Mouse (Mus musculus) left cerebral cortex, postnatal 25 days (tissue): ENCODE results near the gene Cnst. TPM values are rescaled to one million over a fixed set of nuclear protein-coding genes. Genes with fewer than 3 reads are reported as not detected.

Experiments
- DNase-seq, 2 experiments: peaks; one replicate each; pipeline ENCODE4 v3.0.0; 2022; ENCODE audit warnings: low spot score in 2 of 2, mixed read lengths in 1 of 2
- intact Hi-C: fragments of 180-260 bp; cut with DNase I; formaldehyde crosslinking; loops from one replicate; pipeline ENCODE4 v1.15.1; 2025
- total RNA-seq, 2 experiments: library from RNA; stranded (reverse); gene quantifications; 2 replicates each; pipeline ENCODE4 v1.2.3; 2021

The Cnst gene
- total RNA-seq, 2 experiments from 2014 or later = 35.4 to 37.6 TPM

DNA sequence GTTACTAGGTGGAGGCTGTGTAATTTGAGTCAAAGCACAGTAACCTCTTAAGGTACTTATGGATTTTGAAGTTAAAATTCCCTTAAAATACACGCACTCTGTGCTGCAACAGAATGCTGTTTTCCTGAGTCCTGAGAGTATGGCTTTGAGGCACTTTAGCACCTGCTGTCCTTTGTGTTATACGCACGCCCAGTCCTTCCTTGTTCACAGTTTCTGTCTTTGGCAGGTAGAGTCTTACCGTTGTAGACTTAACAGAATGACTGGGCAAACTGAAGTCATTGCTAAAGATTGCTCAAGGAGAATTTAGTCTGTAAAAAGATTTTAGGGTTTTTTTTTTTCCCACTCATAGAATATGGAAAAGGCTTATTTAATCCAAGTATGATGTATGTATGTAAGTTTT is 5.8 kb downstream of the Cnst start:
- no peak for DNase-seq
- intact Hi-C loops = no loop called here

- no peak for DNase-seq
- intact Hi-C loops = no loop called here
These were observed 6.6 kb downstream of the Cnst start for GRCm38 (mm10) chr1:179552751-179553150.

DNA sequence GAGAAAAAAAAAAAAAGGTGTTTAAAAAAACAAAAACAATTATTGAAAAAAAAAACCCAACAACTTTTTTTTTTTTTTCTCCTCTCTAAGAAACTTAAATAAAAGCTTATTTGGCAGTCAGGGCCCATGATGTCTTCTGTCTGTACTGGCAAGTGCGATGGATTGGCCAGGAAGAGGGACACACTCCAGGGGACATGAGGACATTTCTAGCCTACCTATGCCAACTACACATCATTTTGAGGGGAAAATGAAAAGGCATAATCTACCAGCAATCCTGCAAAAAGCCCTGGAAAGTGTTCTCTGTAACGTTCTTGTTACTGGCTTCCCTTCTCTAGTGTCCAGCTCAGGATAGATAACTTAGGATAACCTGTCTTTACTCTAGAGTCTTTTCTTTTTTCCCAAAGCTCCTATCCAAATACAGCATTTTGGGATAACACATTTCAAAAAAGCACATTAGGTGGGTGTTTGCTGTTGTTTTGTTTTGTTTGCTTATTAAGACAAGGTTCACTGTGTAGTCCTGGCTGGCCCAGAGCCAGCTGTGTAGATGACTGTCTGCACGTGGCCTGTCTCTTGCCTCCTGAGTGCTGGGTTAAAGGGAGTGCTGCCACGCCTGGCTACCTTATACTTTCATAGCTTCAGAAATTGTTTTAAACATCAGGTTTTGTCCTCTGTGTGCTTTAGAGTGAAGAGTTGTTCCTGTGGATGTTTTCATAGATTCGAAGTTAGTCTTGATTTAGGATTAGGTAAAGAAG is 7.2 kb downstream of the Cnst start:
- DNase-seq = no peak
- intact Hi-C loops = no loop called here

GRCm38 (mm10) chr1:179553949-179554347 is 7.8 kb downstream of the Cnst start:
- intact Hi-C loops = no loop called here

DNA sequence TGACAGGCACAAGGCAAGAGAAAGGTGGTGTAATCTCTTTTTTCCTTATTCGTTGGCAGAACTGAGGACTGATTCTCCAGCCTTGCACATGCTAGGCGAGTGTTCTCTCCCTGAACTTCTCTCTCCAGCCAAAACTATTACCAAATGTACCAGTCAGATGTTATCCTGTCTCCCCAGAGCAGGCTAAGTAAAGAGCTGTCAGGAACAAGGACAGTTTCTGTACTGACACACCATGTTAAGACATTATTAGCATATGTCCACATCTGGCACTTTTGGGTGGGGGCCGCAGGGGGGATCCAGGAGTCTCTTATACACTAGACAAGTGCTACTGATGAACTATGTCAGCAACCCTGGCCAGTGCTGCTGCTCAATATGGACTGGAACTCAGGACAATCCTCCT is 10.8 kb downstream of the Cnst start:
- DNase-seq = no peak
- intact Hi-C loops = no loop called here

More at GRCm38 (mm10) chr1:179553949-179554347, 7.8 kb downstream of the Cnst start:
- DNase-seq = no peak

- DNase-seq = no peak
- intact Hi-C loops = no loop called here
These were observed 13.4 kb downstream of the Cnst start for GRCm38 (mm10) chr1:179559446-179560194.

DNA sequence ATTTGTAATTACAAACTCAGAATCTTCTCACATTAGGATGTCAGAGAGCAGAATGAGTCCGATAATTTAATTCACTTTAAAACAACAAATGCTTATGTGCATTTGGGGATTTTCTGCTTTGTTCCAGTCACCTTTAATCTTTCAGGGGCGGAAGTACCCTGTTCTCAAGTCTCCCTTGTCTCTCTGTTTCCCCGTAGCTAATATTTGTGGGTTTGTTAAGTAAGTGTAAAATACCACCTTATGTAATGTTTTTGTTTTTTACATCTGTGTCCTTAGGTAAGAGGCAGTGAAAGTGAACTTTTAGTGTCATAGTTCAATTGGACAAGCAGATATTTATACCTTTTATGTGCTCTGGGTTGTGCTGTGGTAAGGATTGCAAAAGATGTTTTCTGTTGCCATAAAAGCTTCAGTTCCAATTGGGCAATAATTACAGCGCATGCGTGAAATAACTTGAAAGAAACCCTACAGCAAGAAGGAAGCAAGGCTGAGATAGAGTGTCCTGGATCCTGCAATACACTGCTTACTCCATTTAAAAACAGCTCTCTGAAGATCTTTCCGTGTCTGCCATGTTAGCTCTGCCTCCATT is 14.8 kb downstream of the Cnst start:
- intact Hi-C loops = no loop called here
- DNase-seq = no peak

- DNase-seq = no peak
- intact Hi-C loops = no loop called here
These were observed 17.0 kb downstream of the Cnst start for GRCm38 (mm10) chr1:179563211-179563610.

- DNase-seq = no peak
- intact Hi-C loops = no loop called here
These were observed 17.8 kb downstream of the Cnst start for GRCm38 (mm10) chr1:179563926-179564325.

DNA sequence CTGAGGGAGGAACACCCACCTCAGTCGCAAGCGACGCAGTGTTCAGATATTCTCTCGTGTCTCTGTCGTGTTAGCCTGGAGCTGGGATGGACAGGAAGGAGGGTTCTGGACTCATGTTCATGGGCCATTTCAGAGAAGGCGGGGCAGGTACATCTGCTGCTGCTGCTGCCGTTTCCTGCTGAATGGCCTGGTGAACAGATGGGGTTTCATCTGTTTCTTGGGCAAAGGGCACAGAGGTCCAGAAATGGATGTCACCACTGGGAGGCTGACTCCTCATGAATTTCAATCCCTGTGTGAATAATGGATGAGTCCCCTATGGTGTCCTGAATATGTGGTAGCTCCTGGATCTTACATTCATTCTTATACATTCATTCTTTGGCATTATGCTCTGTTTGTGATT is 21.4 kb downstream of the Cnst start:
- no peak for DNase-seq
- intact Hi-C loops = no loop called here

GRCm38 (mm10) chr1:179568690-179569398 is 22.7 kb downstream of the Cnst start:
- intact Hi-C loops = no loop called here

DNA sequence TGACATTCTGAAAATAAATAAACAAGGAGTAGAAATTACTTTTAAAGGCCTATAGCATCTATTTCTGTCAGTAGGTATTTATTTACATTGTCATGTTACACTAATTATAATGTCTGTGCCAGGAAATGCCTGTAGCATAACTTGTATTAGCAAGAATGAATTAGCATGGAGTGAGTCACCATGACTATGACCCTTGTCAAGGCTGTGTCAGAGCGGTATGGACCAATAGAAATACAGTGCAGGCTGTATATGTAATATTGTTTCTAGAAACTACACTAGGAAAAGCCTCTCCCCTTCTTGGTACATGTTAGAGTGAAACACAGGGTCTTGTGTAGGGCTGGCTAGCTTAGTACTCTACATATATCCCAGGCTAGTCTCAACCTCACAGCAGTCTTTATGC is 24.3 kb downstream of the Cnst start:
- DNase-seq = no peak

More at GRCm38 (mm10) chr1:179568690-179569398, 22.7 kb downstream of the Cnst start:
- DNase-seq = no peak

GRCm38 (mm10) chr1:179571686-179572085 is 25.5 kb downstream of the Cnst start:
- intact Hi-C loops = no loop called here
- DNase-seq = no peak

More for the DNA sequence above, 24.3 kb downstream of the Cnst start:
- intact Hi-C loops = no loop called here

- intact Hi-C loops = no loop called here
- no peak for DNase-seq
These were observed 27.6 kb downstream of the Cnst start for GRCm38 (mm10) chr1:179573650-179574206.

DNA sequence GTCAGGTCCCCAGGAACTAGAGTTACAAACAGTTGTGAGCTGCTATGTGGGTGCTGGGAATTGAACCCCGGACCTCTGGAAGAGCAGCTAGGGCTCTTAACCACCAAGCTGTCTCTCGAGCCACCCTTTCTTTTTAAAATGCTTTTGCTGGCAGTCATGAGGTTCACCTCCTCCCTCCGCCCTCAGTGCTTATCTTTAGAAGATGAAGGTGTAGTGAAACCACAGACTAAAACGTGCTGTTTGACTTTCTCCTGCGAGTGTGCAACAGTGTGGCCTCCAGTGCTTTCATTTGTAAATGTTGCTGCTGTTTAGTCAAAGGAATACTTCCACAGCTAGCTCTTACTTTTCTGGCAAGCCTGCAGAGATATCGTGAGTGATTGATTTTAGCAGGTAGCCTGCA is 32.5 kb downstream of the Cnst start:
- intact Hi-C loops = no loop called here
- peak in 1 of 2 experiments; percentile 34 for DNase-seq

GRCm38 (mm10) chr1:179580200-179580599 is 34.0 kb downstream of the Cnst start:
- intact Hi-C loops = no loop called here

GRCm38 (mm10) chr1:179581422-179581821 is 35.3 kb downstream of the Cnst start:
- intact Hi-C loops = no loop called here
- DNase-seq = no peak

More at GRCm38 (mm10) chr1:179580200-179580599, 34.0 kb downstream of the Cnst start:
- no peak for DNase-seq

DNA sequence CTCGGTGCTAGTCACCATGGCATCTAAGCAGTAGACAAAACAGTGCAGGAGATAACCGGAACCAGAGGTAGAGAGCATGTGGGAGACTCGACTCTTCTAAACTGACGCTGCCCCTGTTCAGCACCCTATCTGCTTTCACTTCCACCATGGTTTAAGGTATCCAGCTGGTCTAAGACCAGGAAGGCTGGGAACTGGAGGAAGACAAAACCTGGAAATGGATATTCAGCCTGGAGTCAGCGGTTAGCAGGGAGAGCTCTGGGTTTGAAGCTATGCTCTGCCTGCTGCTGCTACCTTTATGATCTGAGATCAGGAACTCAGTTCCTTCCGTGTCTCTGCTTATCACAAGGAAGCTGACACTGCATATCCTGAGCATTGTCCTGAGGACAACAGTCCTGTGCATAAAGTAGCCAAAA is 35.9 kb downstream of the Cnst start:
- DNase-seq = no peak
- intact Hi-C loops = no loop called here

DNA sequence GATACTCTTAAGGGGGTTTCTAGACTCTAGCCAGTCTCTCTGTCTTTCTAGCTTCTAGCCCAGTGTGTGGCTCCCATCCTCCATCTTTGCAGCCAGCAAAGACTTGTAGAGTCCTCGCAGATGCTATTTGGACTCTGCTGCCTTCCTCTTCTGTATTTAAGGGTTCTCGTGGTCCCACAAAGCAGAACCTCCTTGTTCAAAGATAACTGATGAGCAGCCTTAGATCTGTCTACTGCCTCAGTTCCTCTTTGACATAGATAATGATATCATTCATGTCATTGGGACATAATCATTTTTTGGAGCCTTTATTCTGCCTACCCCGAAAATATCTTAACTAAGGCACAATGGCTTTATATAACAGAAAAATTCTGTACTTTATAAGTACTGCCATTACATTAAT is 36.9 kb downstream of the Cnst start:
- intact Hi-C loops = no loop called here
- DNase-seq = no peak

GRCm38 (mm10) chr1:179584220-179584619 is 38.0 kb downstream of the Cnst start:
- no peak for DNase-seq
- intact Hi-C loops = no loop called here
